Mouse (Mus musculus): Measurements from ENCODE around the gene Hs2st1.

Gene Hs2st1

GRCm38 (mm10) chr3:144553942-144554341, 16.0 kb downstream of the Hs2st1 start:
- DNase-seq (ENCODE audit: low spot score) = no peak

- no peak for DNase-seq (ENCODE audit: low spot score)
These were observed 18.6 kb downstream of the Hs2st1 start for GRCm38 (mm10) chr3:144551416-144551815.

GRCm38 (mm10) chr3:144550659-144551058, 19.3 kb downstream of the Hs2st1 start:
- no peak for DNase-seq (ENCODE audit: low spot score)

GRCm38 (mm10) chr3:144550036-144550435, 19.9 kb downstream of the Hs2st1 start:
- no peak for DNase-seq (ENCODE audit: low spot score)

GRCm38 (mm10) chr3:144548186-144548845, 21.7 kb downstream of the Hs2st1 start:
- DNase-seq (ENCODE audit: low spot score) = no peak

DNA sequence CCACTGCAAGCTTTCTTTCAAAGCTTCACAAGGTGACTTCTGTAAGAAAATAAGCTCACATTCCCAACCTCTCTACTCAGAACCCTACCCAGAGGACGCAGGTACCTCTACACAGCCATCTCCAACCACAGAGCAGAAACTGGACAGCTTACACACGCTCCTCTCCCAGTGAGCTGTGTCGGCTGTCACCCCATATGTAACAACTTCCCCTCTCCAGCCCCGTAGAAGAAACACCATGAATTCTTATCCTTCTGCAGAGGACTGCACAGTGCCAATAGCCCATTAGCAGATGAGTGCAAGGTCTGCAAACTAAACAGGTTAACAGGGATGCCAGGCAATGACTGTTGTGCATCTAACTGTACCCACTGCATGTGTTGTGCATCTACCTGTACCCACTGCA, 23.5 kb downstream of the Hs2st1 start:
- DNase-seq (ENCODE audit: low spot score) = no peak

GRCm38 (mm10) chr3:144545832-144546231, 24.1 kb downstream of the Hs2st1 start:
- no peak for DNase-seq (ENCODE audit: low spot score)

- DNase-seq (ENCODE audit: low spot score) = no peak
These were observed 24.8 kb downstream of the Hs2st1 start for GRCm38 (mm10) chr3:144545152-144545551.

- DNase-seq (ENCODE audit: low spot score) = no peak
These were observed 28.0 kb downstream of the Hs2st1 start for GRCm38 (mm10) chr3:144541906-144542438.

DNA sequence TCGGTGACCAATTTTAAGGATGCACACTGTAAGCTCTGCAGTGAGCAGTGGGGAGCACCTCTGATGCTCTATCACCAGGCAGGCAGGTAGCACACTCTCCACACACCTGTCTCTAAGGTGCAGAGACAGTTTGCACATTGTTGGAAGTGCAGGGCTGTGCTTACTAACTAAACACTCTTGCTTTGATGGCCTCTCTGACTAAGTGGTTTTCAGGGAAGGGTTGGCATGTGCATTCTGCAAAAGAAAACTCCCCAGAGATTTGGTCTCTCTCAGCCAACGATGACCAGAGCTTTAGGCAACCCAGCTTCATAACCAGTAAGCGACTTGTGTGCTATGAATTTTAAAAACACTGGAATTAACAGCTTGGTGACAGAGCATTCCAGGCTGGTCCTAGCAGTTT, 29.2 kb downstream of the Hs2st1 start:
- no peak for DNase-seq (ENCODE audit: low spot score)

DNA sequence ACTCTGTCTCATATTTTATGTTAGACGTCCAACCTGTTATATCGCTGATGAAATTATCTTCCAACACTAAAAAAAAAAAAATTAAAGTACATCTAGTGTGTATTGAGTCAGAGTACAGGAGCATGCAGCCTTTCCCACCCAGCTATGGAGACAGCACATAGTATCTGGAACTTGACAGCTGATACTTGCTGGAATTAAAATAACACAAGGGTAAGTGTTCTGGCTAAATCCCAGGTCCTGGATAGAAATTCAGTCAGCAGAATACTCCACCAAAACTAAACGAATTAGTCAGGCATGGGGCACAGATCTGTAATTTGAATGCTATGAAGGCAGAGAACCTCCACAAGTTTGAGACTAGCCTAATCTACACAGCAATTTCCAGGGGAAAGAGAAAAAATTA, 30.9 kb downstream of the Hs2st1 start:
- DNase-seq (ENCODE audit: low spot score) = no peak

DNA sequence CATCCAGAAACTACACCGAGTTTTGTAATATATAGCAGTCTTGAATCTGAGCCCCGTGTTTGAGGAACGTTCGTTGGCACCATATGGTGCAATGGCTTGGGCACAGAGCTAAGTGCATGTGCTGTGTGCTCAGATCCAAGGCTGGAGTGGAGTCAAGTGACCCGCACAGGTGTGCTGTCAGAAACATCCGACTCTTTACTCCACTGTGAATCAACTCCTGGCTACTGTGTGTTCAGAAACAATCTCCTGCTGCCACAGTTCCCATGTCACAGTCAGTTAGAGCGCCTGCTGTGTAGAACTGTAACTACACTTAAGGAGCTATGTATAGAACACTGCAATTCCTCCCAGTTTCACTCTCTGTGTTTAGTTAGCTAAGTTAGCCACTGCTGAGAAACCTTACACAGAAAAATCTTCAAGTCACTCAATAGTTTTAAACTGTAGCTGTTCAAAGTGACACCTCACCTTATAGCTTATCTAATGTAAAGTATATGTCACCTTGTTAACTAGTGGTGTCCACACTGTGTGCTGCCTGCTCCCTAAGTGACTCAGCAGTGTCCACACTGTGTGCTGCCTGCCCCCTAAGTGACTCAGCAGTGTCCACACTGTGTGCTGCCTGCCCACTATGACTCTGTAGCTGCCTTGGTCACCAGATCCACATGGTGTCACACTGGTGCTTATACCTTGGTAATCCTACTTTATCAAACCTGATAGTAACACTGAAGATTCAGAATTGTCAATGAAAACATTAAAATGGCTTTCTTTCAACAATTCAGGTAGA, 32.7 kb downstream of the Hs2st1 start:
- peak; percentile 25 for DNase-seq (ENCODE audit: low spot score)

GRCm38 (mm10) chr3:144535056-144535455, 34.9 kb downstream of the Hs2st1 start:
- DNase-seq (ENCODE audit: low spot score) = no peak

- no peak for DNase-seq (ENCODE audit: low spot score)
These were observed 39.0 kb downstream of the Hs2st1 start for GRCm38 (mm10) chr3:144531023-144531422.

- DNase-seq (ENCODE audit: low spot score) = no peak
These were observed 42.1 kb downstream of the Hs2st1 start for GRCm38 (mm10) chr3:144527918-144528317.

DNA sequence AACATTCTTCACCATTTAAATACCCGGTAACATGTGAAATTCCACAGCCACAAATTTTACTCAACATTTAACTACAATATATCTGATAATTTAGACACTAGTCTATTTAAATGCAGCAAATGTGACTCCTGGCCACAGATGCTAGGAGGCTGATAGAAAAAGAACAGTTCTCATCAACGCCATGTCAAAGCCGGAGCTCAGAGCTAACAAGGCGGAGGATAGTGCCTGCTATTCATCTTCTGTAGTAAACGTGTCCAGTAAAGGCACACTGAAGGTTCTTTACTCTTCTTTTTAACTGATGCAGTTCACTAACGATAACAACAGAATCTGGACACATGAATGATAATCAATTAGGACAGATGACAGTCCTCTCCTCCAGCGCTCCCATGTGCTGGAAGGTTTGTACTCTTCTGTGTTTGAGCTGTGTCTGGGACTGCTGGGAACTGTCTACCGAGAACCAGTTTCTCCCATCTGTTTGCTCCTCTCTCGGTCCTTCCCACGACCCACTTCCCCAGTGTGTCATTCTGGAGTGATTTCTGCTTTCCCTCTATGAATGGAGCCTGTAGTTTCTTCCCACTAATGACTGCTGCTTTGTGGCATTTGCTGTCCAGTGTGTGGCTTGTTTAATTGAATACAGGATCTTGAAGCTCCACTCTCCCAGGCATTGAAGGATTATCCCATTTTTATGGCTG, 50.3 kb downstream of the Hs2st1 start:
- no peak for DNase-seq (ENCODE audit: low spot score)

DNA sequence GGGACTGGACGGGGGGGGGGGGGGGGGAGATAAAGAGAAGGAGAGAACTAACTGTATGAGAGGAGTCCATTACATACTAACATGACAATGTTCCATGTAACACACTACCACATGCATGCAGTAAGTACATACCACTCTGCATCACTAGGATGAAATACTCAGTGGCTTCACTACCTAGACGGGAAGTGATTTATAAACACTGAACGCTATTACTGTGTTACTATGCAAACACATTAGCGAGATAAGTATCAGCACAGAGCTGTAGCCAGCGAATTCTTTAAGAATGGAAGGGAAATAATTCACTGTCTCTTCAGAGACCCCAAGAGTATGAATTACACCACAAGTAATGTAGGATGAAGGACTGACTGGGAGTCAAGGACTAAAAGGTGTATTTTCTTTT, 51.1 kb downstream of the Hs2st1 start:
- DNase-seq (ENCODE audit: low spot score) = no peak

- DNase-seq (ENCODE audit: low spot score) = no peak
These were observed 54.7 kb downstream of the Hs2st1 start for GRCm38 (mm10) chr3:144515286-144515685.

DNA sequence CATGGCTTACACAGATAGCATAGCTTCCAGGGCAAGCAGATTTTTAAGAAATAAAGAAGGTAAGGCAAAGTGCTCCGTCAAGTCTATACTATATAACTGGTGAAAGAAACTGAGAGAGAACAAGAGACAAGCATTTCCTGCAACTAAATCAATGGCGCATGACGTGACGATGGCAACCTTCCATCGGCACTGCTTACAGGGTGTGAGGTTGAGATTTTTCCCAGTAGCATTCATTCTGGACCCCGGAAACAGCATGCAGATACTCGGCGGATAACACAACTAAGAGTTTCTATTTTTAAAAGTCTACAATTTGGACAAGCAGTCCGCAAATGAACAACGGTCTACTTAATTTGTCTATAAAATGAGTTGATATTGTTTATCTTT, 55.9 kb downstream of the Hs2st1 start:
- DNase-seq (ENCODE audit: low spot score) = no peak

DNA sequence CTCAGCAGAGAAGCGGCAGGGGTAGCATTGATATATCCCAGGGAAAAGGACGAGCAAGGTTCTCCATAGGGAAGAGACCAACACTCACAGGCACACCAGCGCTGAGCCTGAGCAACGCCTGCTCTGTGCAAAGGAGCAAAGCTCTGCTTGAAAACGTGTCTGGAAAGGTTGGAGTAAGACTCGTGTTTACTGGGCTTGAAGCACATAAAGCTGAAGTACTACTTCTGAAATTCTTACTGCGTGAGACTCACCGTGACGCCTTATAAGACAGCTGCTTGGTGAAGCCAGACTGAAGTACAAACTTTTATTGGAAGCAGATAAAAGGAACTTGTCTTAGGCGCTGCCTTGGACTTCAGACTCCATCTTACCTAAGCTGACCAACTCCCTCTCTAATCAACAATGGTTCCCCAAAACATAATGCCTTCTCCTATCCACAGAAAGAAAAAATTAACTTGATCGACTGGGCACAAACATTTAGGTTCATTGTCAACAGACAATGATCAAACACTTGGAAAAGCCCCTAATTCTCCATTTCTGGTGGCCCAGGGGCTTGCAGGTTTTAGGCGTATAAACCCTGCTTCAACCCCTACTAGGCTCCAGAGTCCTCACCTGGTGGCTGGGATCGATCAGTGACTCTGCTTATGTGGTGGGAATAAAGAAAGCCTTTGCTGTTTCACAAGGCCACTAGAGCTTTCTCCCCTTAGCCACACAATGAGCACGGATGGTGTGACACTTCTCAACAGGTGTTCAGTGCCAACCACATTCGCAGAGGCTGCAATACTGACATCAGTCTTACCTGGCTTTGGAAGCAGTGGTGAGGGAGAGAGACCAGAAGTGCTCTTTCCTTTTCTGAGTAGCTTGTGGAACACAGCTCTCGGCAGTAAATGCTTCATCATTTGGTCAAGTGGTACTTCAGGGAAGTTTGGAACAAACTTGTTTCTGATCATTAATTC, 56.5 kb downstream of the Hs2st1 start:
- DNase-seq (ENCODE audit: low spot score) = no peak

DNA sequence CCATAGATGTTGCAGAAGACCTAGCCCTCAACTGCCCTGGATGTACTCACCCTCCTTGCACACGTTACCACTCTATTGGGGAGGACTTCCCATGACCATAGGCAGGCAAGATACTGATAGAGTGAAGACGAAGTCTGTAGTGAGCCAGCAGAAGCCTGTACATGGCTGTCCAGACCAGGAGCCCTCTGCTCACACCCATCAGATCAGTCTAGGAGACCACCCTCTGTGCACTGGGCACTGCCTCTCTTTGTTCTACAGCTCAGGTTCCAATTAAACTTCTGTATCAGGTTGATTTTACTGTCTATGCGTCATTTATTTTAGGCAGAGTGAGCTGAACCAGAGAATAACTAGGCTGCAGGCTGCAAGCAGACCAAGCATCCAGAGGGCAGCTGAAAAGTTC, 59.3 kb downstream of the Hs2st1 start:
- no peak for DNase-seq (ENCODE audit: low spot score)

DNA sequence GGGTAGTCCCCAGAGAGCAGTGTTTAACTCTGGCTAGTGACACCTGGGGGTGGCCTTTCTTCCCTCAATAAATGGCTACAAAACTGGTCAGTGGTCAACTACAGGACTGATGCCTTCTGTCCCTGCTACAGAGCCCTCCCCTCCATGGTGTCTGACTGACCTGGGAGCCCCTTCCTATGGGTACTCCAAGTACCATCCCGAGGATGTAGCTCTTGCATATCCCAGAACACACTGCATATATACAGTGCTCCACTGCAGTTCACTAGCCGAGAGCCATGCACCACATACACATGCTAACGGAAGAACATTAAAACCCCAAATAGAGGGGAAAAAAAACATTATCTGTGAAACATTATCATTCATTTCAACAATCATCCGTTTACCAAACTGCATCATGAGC, 61.6 kb downstream of the Hs2st1 start:
- no peak for DNase-seq (ENCODE audit: low spot score)
